Mouse (Mus musculus): ENCODE measurements at regions not wholly inside any gene's neighbourhood (a gene's known extent, or its start where the extent isn't known, plus 50 kb on each side); places are given as distances from the start of the nearest gene placed in this dataset. TPM values are rescaled to one million over a fixed set of nuclear protein-coding genes. Genes with fewer than 3 reads are reported as not detected.

- Histone ChIP-seq H3K36me3 (replicated peaks; ENCODE audit: control insufficient read depth, insufficient read depth, low read length) (no peaks in the 10 kb centered on the region), H3K4me2 (ENCODE audit: low read depth, low read length) (no peak overlapping the region), H3K4me1 (ENCODE audit: control insufficient read depth, insufficient read depth) (no peaks in the 10 kb centered on the region), H3K27ac (ENCODE audit: low read depth) (no peak overlapping the region), H3K9me3 (replicated peaks; ENCODE audit: control insufficient read depth, low read length) (peaks cover 2% of the 10 kb centered on the region; the same call in 1 of the 2 replicates), H3K4me3 (ENCODE audit: low read depth, low read length) (no peak overlapping the region), H3K27me3 (ENCODE audit: control insufficient read depth, insufficient read depth, low read length) (no peaks in the 10 kb centered on the region), H3K9ac (replicated peaks; ENCODE audit: low read depth, low read length) (no peak overlapping the region)
- DNase-seq (ENCODE audit: low spot score) (no peak), ATAC-seq (ENCODE audit: insufficient read depth, low read depth) (no peak)
- 58% methylated on average over 1 of the region's 1 CpGs for WGBS
- TF ChIP-seq EP300 (IDR thresholded peaks at IDR 0.05; ENCODE audit: low read depth) (no peak), CTCF (IDR thresholded peaks at IDR 0.05; ENCODE audit: low read depth) (no peak)
Measured at GRCm38 (mm10) chr4:67673961-67674360, 846.6 kb downstream of the Tlr4 start.

GRCm38 (mm10) chr4:67677589-67677988 lies 850.2 kb downstream of the Tlr4 start:
- Histone ChIP-seq H3K9ac (replicated peaks; ENCODE audit: low read depth, low read length) (no peak overlapping the region), H3K36me3 (replicated peaks; ENCODE audit: control insufficient read depth, insufficient read depth, low read length) (no peaks in the 10 kb centered on the region), H3K9me3 (replicated peaks; ENCODE audit: control insufficient read depth, low read length) (0 out of 2 replicates have a peak, but pooled peaks cover 2% of the 10 kb centered on the region), H3K4me1 (ENCODE audit: control insufficient read depth, insufficient read depth) (no peaks in the 10 kb centered on the region), H3K27ac (ENCODE audit: low read depth) (no peak overlapping the region), H3K4me3 (ENCODE audit: low read depth, low read length) (no peak overlapping the region), H3K4me2 (ENCODE audit: low read depth, low read length) (no peak overlapping the region), H3K27me3 (ENCODE audit: control insufficient read depth, insufficient read depth, low read length) (no peaks in the 10 kb centered on the region)
- no peak for ATAC-seq (ENCODE audit: insufficient read depth, low read depth)
- DNase-seq (ENCODE audit: low spot score): no peak
- no peak for TF ChIP-seq CTCF (IDR thresholded peaks at IDR 0.05; ENCODE audit: low read depth)
- TF ChIP-seq EP300 (IDR thresholded peaks at IDR 0.05; ENCODE audit: low read depth): no peak
- WGBS: 62% methylated on average over 1 of the region's 1 CpGs

GRCm38 (mm10) chr4:67698438-67698837 lies 871.1 kb downstream of the Tlr4 start:
- no peak for DNase-seq (ENCODE audit: low spot score)
- Histone ChIP-seq H3K36me3 (replicated peaks; ENCODE audit: control insufficient read depth, insufficient read depth, low read length) (no peaks in the 10 kb centered on the region), H3K9ac (replicated peaks; ENCODE audit: low read depth, low read length) (no peak overlapping the region), H3K27me3 (ENCODE audit: control insufficient read depth, insufficient read depth, low read length) (no peaks in the 10 kb centered on the region), H3K4me2 (ENCODE audit: low read depth, low read length) (no peak overlapping the region), H3K4me1 (ENCODE audit: control insufficient read depth, insufficient read depth) (no peaks in the 10 kb centered on the region), H3K9me3 (replicated peaks; ENCODE audit: control insufficient read depth, low read length) (no peaks in the 10 kb centered on the region), H3K4me3 (ENCODE audit: low read depth, low read length) (no peak overlapping the region), H3K27ac (ENCODE audit: low read depth) (no peak overlapping the region)
- ATAC-seq (ENCODE audit: insufficient read depth, low read depth): no peak
- TF ChIP-seq CTCF (IDR thresholded peaks at IDR 0.05; ENCODE audit: low read depth) (no peak), EP300 (IDR thresholded peaks at IDR 0.05; ENCODE audit: low read depth) (no peak)

Small RNAs in the stretch of these regions (microRNA-seq; reads per million reads assigned to microRNA genes)
- gene Gm44497: not detected

Measured in heart, postnatal 0 days (tissue).